Mouse (Mus musculus): ENCODE data around the gene Khdrbs1. TPM values are rescaled to one million over a fixed set of nuclear protein-coding genes. Genes with fewer than 3 reads are reported as not detected.
"Not testable (repeated sequence)": the region's sequence is repeated elsewhere in the genome, so short reads cannot be mapped to it uniquely, and the experiment has no call there.

Gene Khdrbs1
- total and polyA plus RNA-seq, 3 experiments = 58.6 to 125 (median 67.4) TPM

- Histone ChIP-seq H3K27me3 (replicated peaks) (no peaks in the 10 kb centered on the region), H3K4me3 (replicated peaks in 1 of 3; ENCODE audit: low read depth in 2 of 3, low read length in 2 of 3, poor library complexity in 1 of 3) (no peak overlapping the region), H3K79me2 (replicated peaks; ENCODE audit: control insufficient read depth, extremely low read depth, insufficient read depth, poor library complexity, severe bottlenecking) (no peaks in the 10 kb centered on the region; the same call in 1 of the 2 replicates), H3K9me3 (replicated peaks; ENCODE audit: low read length) (no peaks in the 10 kb centered on the region), H3K4me1 (ENCODE audit: control insufficient read depth in 1 of 2, insufficient read depth in 2 of 2) (peaks cover 4 to 28% of the 10 kb centered on the region in 2 experiments; a peak in 3 of 4 replicates), H3K36me3 (replicated peaks in 1 of 2; ENCODE audit: control insufficient read depth in 1 of 2, insufficient read depth in 1 of 2, low read length in 1 of 2) (no peaks in the 10 kb centered on the region), H3K27ac (ENCODE audit: insufficient read depth, low read depth) (no peak overlapping the region), H3K9ac (ENCODE audit: insufficient read depth, low read depth) (no peak overlapping the region), H3K4me2 (ENCODE audit: insufficient read depth, low read depth, poor library complexity, severe bottlenecking) (no peak overlapping the region)
- no peak for DNase-seq (ENCODE audit: extremely low read depth)
- no peak for TF ChIP-seq CTCF (conservative IDR thresholded peaks at IDR 0.05 in 1 of 2, IDR thresholded peaks at IDR 0.05 in 1 of 2; ENCODE audit: low read depth in 2 of 2, low read length in 2 of 2)
- no peak for TF ChIP-seq MAFK (IDR thresholded peaks at IDR 0.05; ENCODE audit: insufficient replicate concordance, low read length)
- TF ChIP-seq NRF1 (IDR thresholded peaks at IDR 0.05; ENCODE audit: low read depth, low read length) = no peak
- no peak for TF ChIP-seq E2F4 (IDR thresholded peaks at IDR 0.05; ENCODE audit: insufficient replicate concordance, low read depth, low read length)
- TF ChIP-seq UBTF (IDR thresholded peaks at IDR 0.05; ENCODE audit: low read depth, low read length) = no peak
- no peak for TF ChIP-seq HCFC1 (IDR thresholded peaks at IDR 0.05; ENCODE audit: low read depth, low read length)
- no peak for TF ChIP-seq RAD21 (IDR thresholded peaks at IDR 0.05; ENCODE audit: low read depth, low read length)
- dilution Hi-C loops (cut with MboI; ENCODE audit: extremely low pct_ligation_motif_present, extremely low pct_unique_long_range_greater_than_20kb, low sequenced_read_pairs) (no loop called here), in situ Hi-C loops (cut with MboI; ENCODE audit: low pct_ligation_motif_present, low pct_unique_long_range_greater_than_20kb, low sequenced_read_pairs) (loop anchor here (5.0 kb wide), 1 partner anchor 69 kb away; no protein-coding TSS in a partner anchor)
Measured at GRCm38 (mm10) chr4:129771314-129771671, 29.2 kb upstream of the Khdrbs1 start.

- Histone ChIP-seq H3K27ac (ENCODE audit: insufficient read depth, low read depth) (no peak overlapping the region), H3K4me3 (replicated peaks in 1 of 3; ENCODE audit: low read depth in 2 of 3, low read length in 2 of 3, poor library complexity in 1 of 3) (no peak overlapping the region), H3K36me3 (replicated peaks in 1 of 2; ENCODE audit: control insufficient read depth in 1 of 2, insufficient read depth in 1 of 2, low read length in 1 of 2) (no peaks in the 10 kb centered on the region), H3K27me3 (replicated peaks) (no peaks in the 10 kb centered on the region), H3K9me3 (replicated peaks; ENCODE audit: low read length) (no peaks in the 10 kb centered on the region), H3K9ac (ENCODE audit: insufficient read depth, low read depth) (no peak overlapping the region), H3K4me2 (ENCODE audit: insufficient read depth, low read depth, poor library complexity, severe bottlenecking) (no peak overlapping the region), H3K79me2 (replicated peaks; ENCODE audit: control insufficient read depth, extremely low read depth, insufficient read depth, poor library complexity, severe bottlenecking) (no peaks in the 10 kb centered on the region; the same call in 1 of the 2 replicates), H3K4me1 (ENCODE audit: control insufficient read depth in 1 of 2, insufficient read depth in 2 of 2) (peaks cover 4 to 28% of the 10 kb centered on the region in 2 experiments; a peak in 3 of 4 replicates)
- dilution Hi-C loops (cut with MboI; ENCODE audit: extremely low pct_ligation_motif_present, extremely low pct_unique_long_range_greater_than_20kb, low sequenced_read_pairs) = no loop called here
- TF ChIP-seq MAZ (IDR thresholded peaks at IDR 0.05; ENCODE audit: low read depth, low read length) (no peak), BHLHE40 (IDR thresholded peaks at IDR 0.05; ENCODE audit: low read depth, low read length) (no peak), MAFK (IDR thresholded peaks at IDR 0.05; ENCODE audit: insufficient replicate concordance, low read length) (no peak), EP300 (IDR thresholded peaks at IDR 0.05; ENCODE audit: low read length) (no peak), ZNF384 (IDR thresholded peaks at IDR 0.05; ENCODE audit: low read depth, low read length) (no peak), JUND (conservative IDR thresholded peaks at IDR 0.05; ENCODE audit: low read depth, low read length) (no peak), GABPA (IDR thresholded peaks at IDR 0.05; ENCODE audit: insufficient replicate concordance, low read depth, low read length) (no peak), CHD1 (IDR thresholded peaks at IDR 0.05; ENCODE audit: low read depth, low read length) (no peak), IRF4 (IDR thresholded peaks at IDR 0.05; ENCODE audit: low read depth, low read length) (no peak), SMC3 (IDR thresholded peaks at IDR 0.05; ENCODE audit: low read depth, low read length) (no peak), RAD21 (IDR thresholded peaks at IDR 0.05; ENCODE audit: low read depth, low read length) (no peak), JUN (IDR thresholded peaks at IDR 0.05; ENCODE audit: insufficient read depth, low read depth, low read length) (no peak), ELF1 (IDR thresholded peaks at IDR 0.05; ENCODE audit: low read depth, low read length) (no peak), POLR2A (IDR thresholded peaks at IDR 0.05; ENCODE audit: low read depth, low read length) (no peak), UBTF (IDR thresholded peaks at IDR 0.05; ENCODE audit: low read depth, low read length) (no peak), TCF12 (IDR thresholded peaks at IDR 0.05; ENCODE audit: low read depth, low read length) (no peak), CHD2 (IDR thresholded peaks at IDR 0.05; ENCODE audit: low read length) (no peak), E2F4 (IDR thresholded peaks at IDR 0.05; ENCODE audit: insufficient replicate concordance, low read depth, low read length) (no peak), MXI1 (IDR thresholded peaks at IDR 0.05; ENCODE audit: low read depth, low read length) (no peak), USF1 (IDR thresholded peaks at IDR 0.05; ENCODE audit: low read depth, low read length) (no peak)
- DNase-seq (ENCODE audit: extremely low read depth) = no peak
- in situ Hi-C loops (cut with MboI; ENCODE audit: low pct_ligation_motif_present, low pct_unique_long_range_greater_than_20kb, low sequenced_read_pairs) = loop anchor here (5.0 kb wide), 1 partner anchor 68 kb away; no protein-coding TSS in a partner anchor
Measured at GRCm38 (mm10) chr4:129770600-129770999, 28.5 kb upstream of the Khdrbs1 start.

- in situ Hi-C loops (cut with MboI; ENCODE audit: low pct_ligation_motif_present, low pct_unique_long_range_greater_than_20kb, low sequenced_read_pairs); H3K36me3 ChIP-seq (replicated peaks in 1 of 2; ENCODE audit: control insufficient read depth in 1 of 2, insufficient read depth in 1 of 2, low read length in 1 of 2); H3K27me3 ChIP-seq (replicated peaks); H3K79me2 ChIP-seq (replicated peaks; ENCODE audit: control insufficient read depth, extremely low read depth, insufficient read depth, poor library complexity, severe bottlenecking); H3K9me3 ChIP-seq (replicated peaks; ENCODE audit: low read length); H3K27ac ChIP-seq (ENCODE audit: insufficient read depth, low read depth); dilution Hi-C loops (cut with MboI; ENCODE audit: extremely low pct_ligation_motif_present, extremely low pct_unique_long_range_greater_than_20kb, low sequenced_read_pairs); H3K4me3 ChIP-seq (replicated peaks in 1 of 3; ENCODE audit: low read depth in 2 of 3, low read length in 2 of 3, poor library complexity in 1 of 3); H3K9ac ChIP-seq (ENCODE audit: insufficient read depth, low read depth); H3K4me2 ChIP-seq (ENCODE audit: insufficient read depth, low read depth, poor library complexity, severe bottlenecking); DNase-seq (ENCODE audit: extremely low read depth): not testable (repeated sequence)
- H3K4me1 ChIP-seq (ENCODE audit: control insufficient read depth in 1 of 2, insufficient read depth in 2 of 2) = peaks cover 4 to 28% of the 10 kb centered on the region in 2 experiments; a peak in 3 of 4 replicates
Measured at GRCm38 (mm10) chr4:129768742-129769141, 26.6 kb upstream of the Khdrbs1 start.

All from CH12.LX (cell line).